Mouse (Mus musculus) testis, adult 2 months (tissue): ENCODE results near the gene Arl2. TPM values are rescaled to one million over a fixed set of nuclear protein-coding genes. Genes with fewer than 3 reads are reported as not detected.

Source experiments
- H3K27ac ChIP-seq: fragments of 200-500 bp; 2 replicates; pipeline ENCODE4 v1.5.1; 2012; ENCODE audit warnings: low read depth, low read length; ENCODE audit not compliant: control insufficient read depth, insufficient read depth
- H3K27me3 ChIP-seq: fragments of 200-500 bp; 2 replicates; pipeline ENCODE4 v1.6.1; 2012; ENCODE audit warnings: mild to moderate bottlenecking, low read length, moderate library complexity; ENCODE audit not compliant: control insufficient read depth, insufficient read depth
- H3K36me3 ChIP-seq: fragments of 200-500 bp; 2 replicates; pipeline ENCODE4 v1.6.1; 2012; ENCODE audit warnings: mild to moderate bottlenecking, low read length; ENCODE audit not compliant: control insufficient read depth, insufficient read depth
- H3K4me1 ChIP-seq: fragments of 200-500 bp; 2 replicates; pipeline ENCODE4 v1.6.1; 2012; ENCODE audit warnings: low read length; ENCODE audit not compliant: control insufficient read depth, insufficient read depth
- H3K4me3 ChIP-seq: fragments of 200-500 bp; 2 replicates; pipeline ENCODE4 v1.5.1; 2012; ENCODE audit warnings: low read depth, mild to moderate bottlenecking, low read length, moderate library complexity, mixed read lengths; ENCODE audit not compliant: control insufficient read depth
- CTCF ChIP-seq: fragments of 200-500 bp; IDR thresholded peaks from 2 replicates; pipeline ENCODE4 v1.5.1; 2012; ENCODE audit warnings: low read depth, mild to moderate bottlenecking, inconsistent platforms, low read length, moderate library complexity; ENCODE audit not compliant: control insufficient read depth, insufficient read depth, insufficient replicate concordance
- POLR2A ChIP-seq: fragments of 200-500 bp; IDR thresholded peaks from 2 replicates; pipeline ENCODE4 v1.6.1; 2012; ENCODE audit warnings: low read depth, mild to moderate bottlenecking, inconsistent platforms, low read length, moderate library complexity; ENCODE audit not compliant: control insufficient read depth
- polyA plus RNA-seq: library from polyadenylated mRNA; depleted of rRNA; stranded (reverse); fragments of >200 nt; gene quantifications from 2 replicates; pipeline ENCODE4 v1.2.3, GENCODE M21; 2012

Arl2 gene
- polyA plus RNA-seq, 1 experiment: 61.5 TPM

DNA sequence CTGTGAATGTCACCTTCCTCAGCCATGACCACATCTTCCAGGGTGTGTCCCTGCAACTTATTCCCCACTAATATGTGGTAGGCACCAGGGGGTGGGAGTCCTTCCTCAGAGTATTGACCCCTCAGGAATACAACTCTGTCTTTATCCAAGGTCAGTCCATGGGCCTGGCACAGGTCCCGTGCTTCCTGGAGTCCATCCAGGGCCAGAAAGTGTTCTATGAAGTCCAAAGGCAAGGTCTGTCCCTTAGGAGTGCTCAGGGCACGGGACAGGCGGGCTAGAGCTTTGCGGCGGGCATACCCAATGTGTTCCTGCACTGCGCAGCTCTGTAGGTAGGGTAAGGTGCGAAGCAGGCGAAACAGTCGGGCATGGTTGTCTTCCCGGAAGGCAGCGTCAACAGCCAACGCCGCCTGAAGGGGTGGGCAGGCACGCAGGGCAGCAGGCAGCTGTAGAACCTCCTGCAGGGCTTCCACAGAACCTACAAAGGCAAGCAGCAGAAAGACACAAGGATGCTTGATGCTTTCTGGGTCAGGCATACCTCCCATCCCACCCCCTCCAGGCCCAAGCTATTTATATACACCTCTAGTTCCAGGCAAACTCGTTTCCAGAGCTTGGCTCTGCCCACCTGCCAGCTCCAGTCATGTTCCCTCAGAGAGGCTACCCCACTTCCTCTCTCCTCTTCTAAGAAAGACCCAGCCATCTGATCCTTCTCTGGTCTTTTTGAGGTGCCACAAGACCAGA is 25.1 kb downstream of the Arl2 start:
- Histone ChIP-seq H3K27ac (no peak overlapping the region), H3K36me3 (no peaks in the 10 kb centered on the region; the same call in 1 of the 2 replicates)
- TF ChIP-seq CTCF (no peak), POLR2A (no peak)

DNA sequence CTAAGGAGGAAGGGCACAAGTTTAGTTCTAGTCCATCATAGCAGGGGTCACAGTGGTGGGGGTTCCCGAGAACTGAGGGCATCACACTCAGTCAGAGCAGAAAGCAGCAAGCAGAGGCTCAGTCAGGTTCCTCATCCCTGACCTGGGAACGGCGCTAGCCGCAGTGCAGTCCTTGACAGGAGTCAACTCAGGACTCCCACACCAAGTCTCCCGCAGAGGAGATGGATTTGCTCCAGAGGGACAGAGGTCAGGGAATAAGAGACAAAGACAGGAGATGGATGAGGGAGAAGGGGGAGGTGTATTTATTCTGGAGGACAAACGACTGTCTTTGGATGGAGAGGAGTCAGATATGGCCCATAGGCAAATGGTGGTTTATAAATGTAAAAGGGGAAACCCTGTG is 28.2 kb downstream of the Arl2 start:
- no peaks in the 10 kb centered on the region; the same call in 1 of the 2 replicates for H3K36me3 ChIP-seq
- no peaks in the 10 kb centered on the region; the same call in none of the 2 replicates for H3K4me1 ChIP-seq

More for the DNA sequence above, 25.1 kb downstream of the Arl2 start:
- Histone ChIP-seq H3K27me3 (no peaks in the 10 kb centered on the region), H3K4me3 (no peak overlapping the region; the same call in none of the 2 replicates), H3K4me1 (peaks cover 6% of the 10 kb centered on the region)

DNA sequence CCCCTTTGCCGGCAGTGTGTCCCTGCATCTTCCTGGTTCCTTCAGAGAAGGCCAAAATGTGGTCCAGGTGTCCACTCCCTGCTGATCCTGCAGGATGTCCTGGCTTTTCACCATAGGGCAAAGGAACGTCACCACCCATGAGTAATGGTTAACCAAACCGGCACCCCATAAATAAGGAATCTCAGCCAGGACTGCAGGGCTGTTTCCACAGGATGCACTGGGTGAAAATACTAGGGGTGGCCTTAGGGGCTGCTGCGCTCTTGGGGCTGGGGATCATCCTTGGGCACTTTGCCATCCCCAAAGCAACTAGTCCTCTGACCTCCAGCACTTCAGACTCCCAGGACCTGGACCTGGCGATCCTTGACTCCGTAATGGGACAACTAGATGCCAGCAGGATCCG is 35.8 kb downstream of the Arl2 start, which contains the start of gene Naaladl1:
TSS of gene Naaladl1 (plus strand) at position 197 of the 400 bp plus-strand sequence.
- TF ChIP-seq CTCF: no peak
- no peak for TF ChIP-seq POLR2A
- H3K27me3 ChIP-seq: no peaks in the 10 kb centered on the region
- peaks cover 3% of the 10 kb centered on the region for H3K4me1 ChIP-seq
- no peak within 1 kb of the TSS for H3K4me3 ChIP-seq
- H3K36me3 ChIP-seq: no peaks in the 10 kb centered on the region
- H3K27ac ChIP-seq: no peak within 1 kb of the TSS

More for the DNA sequence above, 28.2 kb downstream of the Arl2 start:
- Histone ChIP-seq H3K27me3 (no peaks in the 10 kb centered on the region), H3K4me3 (no peak overlapping the region), H3K27ac (no peak overlapping the region)
- TF ChIP-seq CTCF: no peak
- no peak for TF ChIP-seq POLR2A

DNA sequence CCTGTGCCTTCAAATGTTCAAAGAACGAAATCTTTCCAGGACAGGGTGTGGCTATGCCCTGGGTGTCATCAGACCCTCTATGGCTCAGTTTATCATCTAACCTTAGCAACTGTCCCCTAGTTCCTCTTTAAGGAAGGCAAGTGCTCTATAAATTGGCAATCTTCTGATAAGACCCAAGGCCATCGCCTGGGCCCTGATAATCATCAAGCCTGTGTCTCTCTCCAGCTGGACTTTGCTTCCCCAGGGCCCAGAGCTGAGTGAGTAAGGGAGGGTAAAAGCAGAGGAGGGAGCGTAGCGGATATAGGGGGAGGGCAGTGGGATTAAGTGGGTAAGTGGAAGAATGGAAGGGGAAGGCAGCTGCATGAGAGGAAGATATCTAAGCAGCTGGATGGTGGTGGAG is 36.9 kb downstream of the Arl2 start:
- no peak for TF ChIP-seq CTCF
- no peak for TF ChIP-seq POLR2A
- Histone ChIP-seq H3K27me3 (no peaks in the 10 kb centered on the region), H3K4me3 (no peak overlapping the region), H3K36me3 (no peaks in the 10 kb centered on the region), H3K27ac (no peak overlapping the region), H3K4me1 (peaks cover 3% of the 10 kb centered on the region)

DNA sequence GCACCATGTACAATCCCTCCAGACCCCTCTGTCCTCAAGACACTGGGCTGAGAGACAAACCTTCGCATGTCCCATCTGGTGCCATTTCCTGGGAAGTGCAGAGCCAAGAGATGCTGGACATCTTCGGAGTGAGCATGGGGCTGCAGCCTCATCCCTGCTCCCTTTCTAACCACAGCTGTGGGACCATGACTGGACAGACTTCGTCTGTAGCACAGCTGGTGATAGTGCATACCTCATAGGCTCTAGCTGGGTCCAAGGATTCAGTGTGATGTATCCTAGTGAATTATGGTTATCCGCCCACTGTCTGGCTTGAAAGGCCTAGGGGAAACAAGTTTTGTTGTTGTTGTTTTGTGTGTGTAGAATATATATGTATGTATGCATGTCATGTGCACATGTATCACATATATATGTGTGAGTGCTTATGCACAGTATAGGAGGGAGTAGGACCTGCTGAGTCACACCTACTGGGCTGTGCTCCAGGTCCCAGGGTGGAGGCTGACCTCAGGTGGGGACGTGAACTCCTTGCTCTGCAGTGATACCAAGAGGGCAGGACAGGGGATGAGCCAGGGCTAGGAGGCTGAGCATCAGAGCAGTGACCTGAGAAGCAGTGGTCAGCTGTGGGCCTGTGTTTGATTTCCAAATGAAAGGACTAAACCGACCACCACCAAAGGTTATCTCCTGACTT is 39.0 kb downstream of the Arl2 start:
- Histone ChIP-seq H3K4me1 (peaks cover 3% of the 10 kb centered on the region), H3K27me3 (no peaks in the 10 kb centered on the region), H3K4me3 (no peak overlapping the region), H3K36me3 (peaks cover 3% of the 10 kb centered on the region; the same call in 1 of the 2 replicates), H3K27ac (no peak overlapping the region)
- no peak for TF ChIP-seq POLR2A

DNA sequence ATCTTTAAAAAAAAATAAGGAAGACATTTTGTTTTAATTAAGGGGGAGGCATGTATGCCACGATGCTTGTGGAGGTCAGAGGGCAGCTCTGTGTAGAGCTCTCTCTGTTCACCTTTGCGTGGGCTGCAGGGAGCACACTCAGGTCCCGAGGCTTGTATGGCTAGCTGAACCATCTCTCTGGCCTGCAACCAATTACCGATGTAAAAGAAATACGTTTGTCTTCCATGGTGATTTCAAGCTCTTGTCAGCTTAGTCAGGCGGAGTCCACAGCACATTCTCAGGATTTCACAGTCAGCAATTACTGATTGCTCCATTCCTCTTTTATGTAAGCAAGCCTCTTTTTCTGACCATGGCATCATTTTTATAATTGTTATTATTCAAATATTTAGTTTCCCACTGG is 40.2 kb downstream of the Arl2 start:
- peaks cover 3% of the 10 kb centered on the region; the same call in 1 of the 2 replicates for H3K36me3 ChIP-seq
- TF ChIP-seq CTCF (no peak), POLR2A (no peak)
- H3K27me3 ChIP-seq: no peaks in the 10 kb centered on the region
- H3K27ac ChIP-seq: no peak overlapping the region
- H3K4me1 ChIP-seq: peaks cover under 1% of the 10 kb centered on the region
- H3K4me3 ChIP-seq: no peak overlapping the region

DNA sequence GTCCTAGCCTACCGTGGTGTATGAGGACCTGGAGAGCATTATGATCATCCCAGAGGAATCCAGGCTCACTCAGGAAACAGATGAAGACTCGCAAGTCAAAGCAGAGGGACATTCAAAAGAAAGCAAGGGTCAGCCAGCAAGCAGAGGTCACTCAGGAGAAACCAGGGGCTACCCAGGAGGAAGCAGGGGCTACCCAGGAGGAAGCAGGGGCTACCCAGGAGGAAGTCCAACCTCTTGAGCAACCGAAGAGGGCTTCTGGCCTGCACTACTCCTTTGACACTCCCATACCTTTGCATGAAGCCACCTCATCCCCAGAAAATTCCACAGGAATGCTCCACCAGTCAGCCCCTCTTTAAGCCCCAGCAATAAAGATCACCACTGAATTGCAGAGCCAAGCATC is 43.5 kb downstream of the Arl2 start:
- TF ChIP-seq POLR2A: no peak
- TF ChIP-seq CTCF: no peak
- H3K4me3 ChIP-seq: no peak overlapping the region
- H3K27ac ChIP-seq: no peak overlapping the region
- no peaks in the 10 kb centered on the region for H3K27me3 ChIP-seq
- no peaks in the 10 kb centered on the region for H3K4me1 ChIP-seq
- H3K36me3 ChIP-seq: peaks cover 3% of the 10 kb centered on the region; the same call in 1 of the 2 replicates
